ENCODE assay signal across 8 mouse cellular contexts in the genomic region with DNA sequence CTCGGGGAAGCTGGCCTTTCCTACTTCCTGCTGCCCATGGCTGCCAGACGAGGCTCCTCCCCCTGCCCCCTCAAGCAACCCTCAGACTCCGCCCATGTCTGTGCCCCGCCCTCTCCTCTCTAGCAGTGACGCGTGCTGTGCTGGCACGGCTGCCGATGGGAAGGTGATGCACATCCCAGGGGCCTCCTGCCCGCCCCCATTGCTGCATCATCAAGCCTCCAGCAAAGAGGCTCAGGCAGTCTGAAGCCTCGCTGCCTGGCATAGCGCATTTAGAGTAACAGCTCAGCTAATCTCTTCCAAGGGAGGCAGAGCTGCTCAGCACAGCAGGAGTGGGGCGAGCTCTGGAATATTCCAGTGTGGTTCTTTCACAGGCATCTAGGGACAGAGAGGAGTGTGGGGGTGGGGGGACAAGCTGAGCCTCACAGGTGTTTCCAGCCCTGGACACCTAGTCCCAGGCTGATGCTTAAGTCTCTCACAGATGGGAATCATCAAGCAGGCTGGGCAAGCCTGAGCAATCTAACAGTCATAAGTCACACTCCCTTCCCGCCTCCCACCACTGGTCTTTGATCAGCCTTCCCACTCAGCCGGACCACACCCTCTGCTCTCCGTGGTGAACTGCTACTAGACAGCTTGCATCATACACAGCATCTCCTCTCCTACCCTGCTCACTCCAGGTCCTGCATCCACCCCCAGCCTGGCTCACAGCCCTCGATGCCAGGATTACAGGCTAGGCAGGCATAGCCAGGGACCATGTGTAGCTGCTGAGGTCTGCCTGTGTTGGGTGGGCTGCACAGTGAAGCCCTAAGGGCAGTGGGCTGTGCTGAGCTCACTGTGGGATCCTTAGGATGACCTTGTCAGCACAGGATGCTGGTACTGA. TPM values are rescaled to one million over a fixed set of nuclear protein-coding genes. Genes with fewer than 3 reads are reported as not detected.
DNase-seq lines count a peak whose midpoint lies in the region; ATAC-seq lines count a peak whose summit lies in the region.
"Not testable (repeated sequence)": the region's sequence is repeated elsewhere in the genome, so short reads cannot be mapped to it uniquely, and the experiment has no call there.

No protein-coding gene starts in this region.

- ATAC-seq in intestine, embryonic 16.5 days, result peak; percentile 94

- peak; percentile 26 for DNase-seq in adipocyte (ENCODE audit: low spot score)
- DNase-seq in embryo, embryonic 9.5 days (ENCODE audit: extremely low spot score), result peak; percentile 89
- peak; percentile 63 to 71 for DNase-seq in gastrocnemius, postnatal 36 days
- DNase-seq in left cerebral cortex, postnatal 36 days (ENCODE audit: low spot score in 2 of 2), result peak; percentile 72 to 78
- peak; percentile 86 for DNase-seq in mesoderm, embryonic 11.5 days (ENCODE audit: low read depth, low spot score)
- DNase-seq in right cerebral cortex, postnatal 25 days, result peak; percentile 79
- peak; percentile 70 to 82 for DNase-seq in urinary bladder, postnatal 4 days (ENCODE audit: low spot score in 2 of 2)

- intact Hi-C loops in gastrocnemius, postnatal 36 days (cut with DNase I); left cerebral cortex, postnatal 36 days (cut with DNase I): not testable (repeated sequence)

- H3K36me3 ChIP-seq in intestine, embryonic 16.5 days (ENCODE audit: control insufficient read depth, insufficient read depth, low read length), result not testable (repeated sequence)

- not testable (repeated sequence) for H3K9me3 ChIP-seq in intestine, embryonic 16.5 days (ENCODE audit: control insufficient read depth, low read length)

- H3K4me2 ChIP-seq in intestine, embryonic 16.5 days (ENCODE audit: low read depth, low read length), result peak overlapping the region; percentile 71

- H3K27me3 ChIP-seq in intestine, embryonic 16.5 days (replicated peaks; ENCODE audit: control insufficient read depth, insufficient read depth, low read length), result not testable (repeated sequence)

- peak overlapping the region; percentile 39; the same call in 1 of the 2 replicates for H3K27ac ChIP-seq in intestine, embryonic 16.5 days (ENCODE audit: low read length)

- 5% methylated on average over 13 of the region's 16 CpGs for WGBS in intestine, embryonic 16.5 days

- H3K4me1 ChIP-seq in intestine, embryonic 16.5 days (ENCODE audit: control insufficient read depth, insufficient read depth, low read length), result not testable (repeated sequence)

- peak overlapping the region; percentile 61 for H3K9ac ChIP-seq in intestine, embryonic 16.5 days (ENCODE audit: low read depth, low read length)

- H3K4me3 ChIP-seq in intestine, embryonic 16.5 days (ENCODE audit: low read length), result peak overlapping the region; percentile 46

RNA-seq across cellular contexts. Expression of gene Hsf2bp, which starts 55.5 kb away (rescaled TPM):
- total RNA-seq in gastrocnemius, postnatal 36 days (2021), result under 1 TPM; 0.59 to 0.67 TPM
- 0.15 and 0.53 TPM in 2 replicates for polyA plus RNA-seq in intestine, embryonic 16.5 days (2015; fragmentation: Nextera tagmentation; extraction: Ambion mirVana)
- 1 to 10 TPM in 1 of 2 experiments, under 1 TPM in 1; 0.64 to 1.4 TPM for total RNA-seq in left cerebral cortex, postnatal 36 days (2021)

RNA-seq across cellular contexts. Expression of gene Rrp1b, which starts 55.7 kb away (rescaled TPM):
- 1 to 10 TPM; 6.8 to 7.0 TPM for total RNA-seq in gastrocnemius, postnatal 36 days (2021)
- 41.2 and 49.5 TPM in 2 replicates for polyA plus RNA-seq in intestine, embryonic 16.5 days (2015; fragmentation: Nextera tagmentation; extraction: Ambion mirVana)
- total RNA-seq in left cerebral cortex, postnatal 36 days (2021), result 10 to 100 TPM; 13.2 to 21.7 TPM

Comparison
In these comparisons a context has a peak if more than half of its experiments do, and no peak if none do; other contexts are left out.
1. Peak in every context shown above with its lines: DNase-seq, ATAC-seq, H3K4me3 ChIP-seq and H3K27ac ChIP-seq.
2. DNase-seq: peak in every context shown above with its lines; median percentile 89 in embryo, embryonic 9.5 days; 86 in mesoderm, embryonic 11.5 days; 79 in right cerebral cortex, postnatal 25 days; 76 in urinary bladder, postnatal 4 days; 75 in left cerebral cortex, postnatal 36 days; 67 in gastrocnemius, postnatal 36 days; 26 in adipocyte.